Mouse (Mus musculus) left cerebral cortex, adult 2 months (tissue): ENCODE measurements at regions not wholly inside any gene's neighbourhood (a gene's known extent, or its start where the extent isn't known, plus 50 kb on each side); places are given as distances from the start of the nearest gene placed in this dataset.

Source experiments
- DNase-seq, 2 experiments: peaks; one replicate each; pipeline ENCODE4 v3.0.0; 2021 to 2022; ENCODE audit warnings: low spot score in 2 of 2, mixed read lengths in 1 of 2; ENCODE audit errors: extremely low spot score in 1 of 2
- H3K27ac ChIP-seq: fragments of 200-600 bp; 2 replicates; pipeline ENCODE4 v1.8.1; 2022
- H3K4me3 ChIP-seq: fragments of 200-600 bp; 2 replicates; pipeline ENCODE4 v1.8.1; 2022
- CTCF ChIP-seq: fragments of 200-600 bp; IDR thresholded peaks from 2 replicates; pipeline ENCODE4 v1.8.1; 2022; ENCODE audit warnings: antibody characterized with exemption, mild to moderate bottlenecking, moderate library complexity
- intact Hi-C: fragments of 180-260 bp; cut with DNase I; formaldehyde crosslinking; loops from one replicate; pipeline ENCODE4 v1.15.1; 2025

DNA sequence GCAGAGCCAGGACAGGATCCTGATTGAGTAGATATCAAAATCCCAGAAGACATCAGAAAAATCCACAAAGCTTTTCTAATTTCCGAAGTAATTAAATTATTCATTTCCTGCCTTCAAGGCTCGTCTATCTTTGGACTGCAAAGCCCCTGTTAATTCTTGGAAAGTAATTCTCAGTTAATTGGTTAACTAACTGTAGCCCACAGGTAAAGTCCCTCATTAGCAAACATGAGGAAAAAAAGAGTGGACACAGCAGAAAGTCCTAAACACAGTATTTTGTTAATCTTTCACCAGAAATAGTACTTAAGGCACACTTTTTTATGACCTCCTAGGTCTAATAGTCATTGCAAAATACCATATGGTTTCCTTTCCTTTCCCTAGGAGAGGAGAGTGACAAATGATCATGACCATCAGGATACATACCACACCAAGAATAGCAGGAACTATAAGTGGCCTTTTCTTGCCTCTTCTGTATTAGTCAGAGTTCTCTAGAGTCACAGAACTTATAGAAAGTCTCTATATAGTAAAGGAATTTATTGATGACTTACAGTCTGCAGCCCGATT, 248.8 kb upstream of the Prkd1 start:
- no peak overlapping the region for H3K27ac ChIP-seq
- H3K4me3 ChIP-seq = no peak overlapping the region

DNA sequence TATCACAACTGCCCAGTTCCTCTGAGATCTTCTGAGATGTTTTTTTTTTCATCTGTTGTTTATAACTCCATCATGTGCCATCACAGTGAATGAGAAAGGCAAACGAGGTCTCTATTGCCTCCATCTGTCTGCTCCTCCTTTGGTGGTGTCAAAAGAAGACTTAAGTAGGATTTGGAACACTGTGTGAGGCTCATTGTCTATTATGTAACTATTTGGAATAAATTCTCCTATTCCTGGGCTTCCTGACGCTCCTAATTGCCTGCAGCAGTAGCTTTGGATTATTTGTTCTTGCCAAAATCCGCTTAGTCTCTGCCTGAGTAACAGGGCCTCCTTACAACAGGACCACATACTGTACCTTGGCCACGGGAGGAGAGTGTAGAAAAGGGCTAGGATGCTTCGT, 244.7 kb upstream of the Prkd1 start:
- DNase-seq = no peak
- Histone ChIP-seq H3K27ac (no peak overlapping the region), H3K4me3 (no peak overlapping the region)
- intact Hi-C loops = no loop called here
- TF ChIP-seq CTCF = no peak

More for the DNA sequence above, 248.8 kb upstream of the Prkd1 start:
- no peak for DNase-seq
- intact Hi-C loops = no loop called here
- TF ChIP-seq CTCF = no peak

DNA sequence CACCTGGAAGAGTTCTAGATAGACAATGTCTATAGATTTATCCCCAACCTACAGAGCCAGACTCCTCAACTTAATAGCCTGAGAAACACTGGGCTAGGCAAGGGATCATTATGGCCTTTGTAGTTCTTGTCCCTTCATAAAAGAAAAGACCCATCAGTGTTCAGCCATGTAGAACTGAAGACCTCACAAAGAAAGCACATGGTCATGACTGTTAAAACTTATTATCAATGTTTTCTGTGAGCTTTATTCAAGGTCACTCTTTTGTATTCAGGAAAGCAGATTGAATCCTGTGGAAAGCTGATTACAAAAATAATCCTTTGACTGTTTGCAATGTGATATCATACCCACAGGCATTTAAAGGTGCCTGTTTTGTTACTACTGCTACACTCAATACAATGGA, 226.9 kb upstream of the Prkd1 start:
- TF ChIP-seq CTCF = no peak
- no peak for DNase-seq
- H3K4me3 ChIP-seq = no peak overlapping the region
- no peak overlapping the region for H3K27ac ChIP-seq
- intact Hi-C loops = no loop called here

DNA sequence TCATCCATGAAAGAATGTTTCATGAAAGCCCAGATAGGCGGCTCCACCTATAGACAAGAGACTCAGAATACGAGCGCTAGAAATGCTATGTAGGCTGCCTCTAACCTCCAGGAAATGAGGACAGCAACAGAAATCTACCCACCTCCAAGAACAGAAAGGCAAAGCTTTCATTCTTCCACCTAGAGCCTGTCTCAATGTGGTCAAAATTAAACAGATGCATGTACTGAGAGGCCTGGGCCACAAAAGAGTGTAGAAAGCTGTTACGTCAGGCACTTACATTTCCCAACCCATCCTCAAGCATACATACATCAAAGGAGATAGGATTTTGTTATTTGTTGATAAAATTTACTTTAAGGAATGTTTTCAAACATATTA, 225.1 kb upstream of the Prkd1 start:
- H3K4me3 ChIP-seq = no peak overlapping the region
- no peak overlapping the region for H3K27ac ChIP-seq
- no peak for DNase-seq
- intact Hi-C loops = no loop called here
- TF ChIP-seq CTCF = no peak

DNA sequence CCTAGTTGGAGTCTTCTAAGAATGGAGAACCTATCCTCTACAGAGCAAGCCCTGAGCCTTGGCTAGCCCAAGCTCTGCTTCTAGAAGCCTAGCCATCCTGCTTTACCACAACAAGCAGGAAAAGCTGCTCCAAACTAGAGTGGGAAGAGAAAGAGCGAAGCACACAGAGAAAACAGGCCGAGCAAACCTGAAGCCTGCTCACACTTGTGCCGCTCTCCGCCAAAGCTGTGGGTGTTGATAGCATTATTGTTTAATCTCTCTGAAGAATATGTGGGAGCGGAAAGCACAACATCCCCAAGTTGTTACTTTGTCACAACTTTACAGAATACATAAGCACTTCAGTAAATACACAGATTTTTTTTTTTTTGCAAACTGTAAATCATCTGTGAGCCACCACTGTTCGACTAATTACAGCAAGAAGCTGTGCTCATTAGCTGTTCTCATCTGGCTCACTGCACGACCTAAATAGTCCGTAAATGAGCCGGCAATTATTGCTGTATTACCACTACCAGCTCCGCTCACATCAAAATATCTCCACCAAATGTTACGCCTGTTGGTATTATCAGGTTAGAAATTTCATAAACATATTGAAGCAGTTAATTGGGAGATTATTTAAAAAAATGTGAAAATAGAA, 224.6 kb upstream of the Prkd1 start:
- H3K27ac ChIP-seq = no peak overlapping the region
- no peak overlapping the region for H3K4me3 ChIP-seq
- TF ChIP-seq CTCF = no peak
- DNase-seq = no peak
- intact Hi-C loops = no loop called here

DNA sequence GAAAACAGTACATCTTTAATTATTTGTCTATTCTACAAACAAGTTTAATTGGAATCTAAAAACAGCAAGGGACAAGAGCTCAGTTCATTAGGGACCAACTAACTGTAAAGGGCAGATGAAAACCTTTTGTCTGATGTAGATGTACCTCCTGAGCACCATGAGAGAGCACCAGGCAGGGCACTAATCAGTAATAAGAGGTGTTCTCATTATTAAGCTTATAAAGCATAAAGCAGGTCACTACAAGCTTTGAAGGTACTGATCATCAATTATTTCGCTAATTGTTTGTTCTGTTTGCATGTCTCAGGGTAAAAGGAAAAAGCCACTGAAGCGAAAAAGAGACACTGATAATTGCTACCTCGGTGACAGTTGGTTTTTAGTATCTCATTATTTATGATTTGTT, 202.7 kb upstream of the Prkd1 start:
- no peak for TF ChIP-seq CTCF
- intact Hi-C loops = no loop called here

DNA sequence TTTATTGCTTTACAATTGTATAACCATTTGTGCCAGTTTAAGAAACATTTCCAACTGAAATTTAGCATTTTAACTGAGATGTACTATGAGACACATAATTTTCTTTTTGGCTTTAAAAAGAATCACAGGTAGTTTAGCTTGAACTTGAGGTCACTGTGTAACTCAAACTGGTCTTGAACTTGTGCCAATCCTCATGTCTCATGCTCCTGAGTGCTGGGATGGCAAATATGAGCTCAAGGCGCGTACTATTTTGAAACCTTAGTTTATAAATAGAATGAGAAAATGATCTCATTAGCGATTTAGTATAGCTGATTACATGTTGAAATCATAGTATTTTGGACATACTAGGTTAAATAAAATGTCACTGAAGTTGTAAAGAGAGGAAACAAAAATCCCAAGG, 199.1 kb upstream of the Prkd1 start:
- H3K27ac ChIP-seq = no peak overlapping the region
- H3K4me3 ChIP-seq = no peak overlapping the region
- intact Hi-C loops = no loop called here

More for the DNA sequence above, 202.7 kb upstream of the Prkd1 start:
- DNase-seq = no peak
- H3K4me3 ChIP-seq = no peak overlapping the region
- H3K27ac ChIP-seq = no peak overlapping the region

DNA sequence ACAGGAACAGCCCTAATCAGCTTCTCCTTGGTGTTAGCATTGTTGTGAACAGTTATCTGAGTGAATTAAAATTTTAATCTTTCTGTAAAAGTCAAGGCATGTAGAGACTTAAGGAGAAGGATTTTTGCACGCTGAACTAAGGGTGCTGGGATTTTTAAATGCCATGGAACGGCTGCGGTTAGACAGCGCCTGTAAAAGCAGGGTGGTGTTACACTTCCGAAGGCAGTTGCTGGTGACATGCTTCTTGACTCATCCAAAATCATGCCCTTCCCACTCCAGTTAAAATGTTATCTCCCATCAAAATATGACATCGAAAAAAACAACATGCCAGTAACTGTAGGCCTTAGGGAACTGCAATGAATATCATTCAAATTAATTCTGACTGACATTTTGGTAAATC, 193.8 kb upstream of the Prkd1 start:
- intact Hi-C loops = no loop called here
- Histone ChIP-seq H3K4me3 (no peak overlapping the region), H3K27ac (no peak overlapping the region)
- no peak for TF ChIP-seq CTCF
- DNase-seq = no peak

More for the DNA sequence above, 199.1 kb upstream of the Prkd1 start:
- DNase-seq = no peak
- no peak for TF ChIP-seq CTCF

DNA sequence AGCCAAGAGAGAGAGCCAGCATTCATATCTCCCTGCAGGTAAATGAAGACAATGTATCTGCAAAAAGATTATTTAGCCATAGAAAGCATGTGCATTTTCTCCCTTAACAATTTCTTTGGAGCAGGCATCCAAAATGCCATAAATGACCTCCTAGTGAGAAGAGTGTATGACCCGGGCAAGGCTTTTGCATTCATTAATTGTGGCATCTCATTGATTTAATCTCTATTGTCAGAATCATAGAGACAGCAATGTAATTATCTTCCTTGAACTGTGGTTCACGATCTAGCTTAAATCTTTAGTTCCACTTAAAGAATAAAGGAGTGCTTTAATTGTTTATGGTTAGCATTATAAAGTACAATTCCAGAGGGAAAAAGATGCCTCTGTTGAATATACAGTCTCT, 190.5 kb upstream of the Prkd1 start:
- TF ChIP-seq CTCF = no peak
- intact Hi-C loops = no loop called here
- no peak for DNase-seq
- no peak overlapping the region for H3K27ac ChIP-seq
- no peak overlapping the region for H3K4me3 ChIP-seq

DNA sequence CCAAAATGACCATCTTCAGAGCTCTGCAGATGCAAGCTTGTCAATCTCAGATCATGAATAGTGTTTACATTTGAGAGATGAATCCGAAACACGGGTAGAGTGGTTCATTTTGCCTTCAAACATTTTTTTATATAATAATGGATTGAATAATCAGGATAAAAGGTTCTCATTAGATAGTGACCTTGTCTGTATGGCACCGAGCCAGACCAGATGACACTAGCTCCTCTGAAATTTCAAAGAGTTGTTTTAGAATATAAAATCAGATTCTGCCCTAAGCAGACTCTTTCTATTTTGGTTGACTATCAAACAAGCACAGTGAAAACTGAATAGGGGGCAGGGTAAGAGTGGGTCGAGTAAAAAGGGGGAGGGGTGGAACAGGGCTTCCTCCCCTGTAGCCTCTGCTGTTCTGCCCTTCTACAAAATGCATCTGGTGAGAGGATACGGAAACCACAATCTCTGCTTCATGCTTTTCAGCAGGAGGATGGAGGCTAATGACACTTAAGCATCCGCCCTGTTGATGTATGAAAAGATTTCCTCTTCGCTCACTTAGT, 159.9 kb upstream of the Prkd1 start:
- DNase-seq = no peak
- H3K4me3 ChIP-seq = no peak overlapping the region
- H3K27ac ChIP-seq = no peak overlapping the region
- intact Hi-C loops = no loop called here
- no peak for TF ChIP-seq CTCF

DNA sequence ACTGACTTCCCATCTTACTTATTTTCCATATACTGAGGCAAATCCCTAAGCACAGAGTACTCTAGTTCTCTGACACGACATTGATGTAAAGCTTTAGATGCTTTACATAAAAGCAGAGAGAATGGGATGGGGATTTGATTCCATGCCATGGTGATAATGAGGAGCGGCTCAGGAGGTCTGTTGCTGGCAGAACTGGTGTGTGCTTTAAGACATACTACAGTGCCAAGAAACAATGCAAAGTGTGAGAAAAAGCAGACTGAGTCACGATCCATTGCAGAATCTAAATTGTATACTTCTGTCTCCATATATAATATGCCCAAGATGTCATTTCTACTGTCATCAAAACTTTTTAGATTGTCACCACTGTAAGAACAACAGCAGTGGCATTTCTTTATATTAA, 155.5 kb upstream of the Prkd1 start:
- intact Hi-C loops = no loop called here
- no peak overlapping the region for H3K27ac ChIP-seq
- no peak for TF ChIP-seq CTCF
- DNase-seq = no peak
- H3K4me3 ChIP-seq = no peak overlapping the region

DNA sequence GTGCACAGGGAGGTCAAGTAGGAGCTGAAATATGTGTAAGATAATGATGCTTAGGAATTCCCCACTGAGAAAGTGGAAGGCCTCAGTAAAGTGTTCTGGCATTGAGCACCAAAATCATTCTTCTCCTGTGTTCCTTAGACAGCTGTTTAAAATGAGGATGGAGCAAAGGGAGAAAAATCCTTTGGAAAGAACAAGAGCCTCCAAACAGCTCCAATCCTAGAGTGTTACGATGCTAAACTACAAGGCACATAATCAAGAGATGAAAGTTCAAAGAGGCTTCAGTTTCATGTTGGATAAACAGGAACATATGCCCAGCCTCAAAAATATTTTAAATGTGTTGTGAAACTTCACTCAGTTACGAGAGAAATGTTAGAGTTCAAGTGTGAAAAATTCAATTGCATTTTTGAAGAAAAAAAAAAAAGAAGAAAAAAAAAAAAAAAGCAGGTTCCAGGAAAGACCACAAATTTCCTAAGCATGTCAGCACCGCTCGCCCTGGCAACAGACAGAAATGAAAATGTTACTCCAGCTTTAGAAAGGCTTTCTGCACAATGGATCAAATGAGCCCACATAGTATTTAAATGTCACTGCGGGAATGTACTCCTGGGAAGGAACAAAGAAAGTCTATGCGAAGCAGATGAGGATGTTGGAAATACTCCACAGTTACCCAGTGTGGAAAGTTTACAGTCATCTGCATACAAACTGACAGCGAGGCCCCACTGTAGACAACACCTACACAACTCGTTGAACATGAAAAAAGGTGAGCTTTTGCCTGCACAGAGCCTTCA, 116.5 kb upstream of the Prkd1 start:
- intact Hi-C loops = loop anchor here (5.0 to 10.0 kb wide), 5 partner anchors 179 to 1393 kb away; no protein-coding TSS in a partner anchor
- peak overlapping the region; percentile 61 for H3K27ac ChIP-seq
- no peak for TF ChIP-seq CTCF
- peak; percentile 7 to 11 for DNase-seq
- no peak overlapping the region for H3K4me3 ChIP-seq
